Comparison of ENCODE assay signal across 10 mouse cellular contexts in genomic region chr14:91889141-91889631, GRCm38 (mm10).
DNase-seq lines count a peak whose midpoint lies in the region.
"Had no signal": no experiment of that assay in that cellular context is flagged by ENCODE, and none has a peak within 500 bp of the region (broad histone marks: within the 10 kb centered on the region; RNA-seq: fewer than 3 reads in every experiment).

No protein-coding gene starts in this region.

- DNase-seq in cerebellum, postnatal 14 days: peak; percentile 10 to 54
- no peak for DNase-seq in cerebellum, adult 9-11 months
- peak; percentile 27 for DNase-seq in ovary, postnatal 36 days (ENCODE audit: low spot score)
- no peak for DNase-seq in ovary, postnatal 10 days (ENCODE audit: low spot score)
- peak; percentile 7 to 16 for DNase-seq in layer of hippocampus, adult 8-10 months (ENCODE audit: low spot score in 2 of 2)
- peak; percentile 8 to 53 for DNase-seq in right cerebral cortex, postnatal 36 days (ENCODE audit: low spot score in 2 of 2)
- DNase-seq in spleen, adult 18-20 months: no peak
- DNase-seq in urinary bladder, postnatal 36 days (ENCODE audit: low spot score in 2 of 2): no peak
- DNase-seq: kidney, adult 18-20 months; liver had no signal

Comparison
In these comparisons a context has a peak if more than half of its experiments do, and no peak if none do; other contexts are left out.
1. DNase-seq: peak in cerebellum, postnatal 14 days (2 of 2), ovary, postnatal 36 days (single experiment), layer of hippocampus, adult 8-10 months (2 of 2) and right cerebral cortex, postnatal 36 days (2 of 2); none in cerebellum, adult 9-11 months (single experiment), ovary, postnatal 10 days (single experiment), spleen, adult 18-20 months (0 of 2) and urinary bladder, postnatal 36 days (0 of 2).